Mouse (Mus musculus): ENCODE measurements around the gene Mecom.

GRCm38 (mm10) chr3:30512459-30513030, 35.3 kb downstream of the Mecom start:
- no peak for TF ChIP-seq EP300 (IDR thresholded peaks at IDR 0.05; ENCODE audit: low read length)
- no peak for TF ChIP-seq MEF2A (IDR thresholded peaks at IDR 0.05; ENCODE audit: borderline replicate concordance, low read depth, low read length)
- no peak for TF ChIP-seq CTCF (conservative IDR thresholded peaks at IDR 0.05 in 1 of 2, IDR thresholded peaks at IDR 0.05 in 1 of 2; ENCODE audit: low read depth in 2 of 2, low read length in 2 of 2)
- no peak for TF ChIP-seq POLR2A (IDR thresholded peaks at IDR 0.05; ENCODE audit: low read depth, low read length)
- TF ChIP-seq MAZ (IDR thresholded peaks at IDR 0.05; ENCODE audit: low read depth, low read length), result no peak
- no peak for TF ChIP-seq TCF12 (IDR thresholded peaks at IDR 0.05; ENCODE audit: low read depth, low read length)
- no peak for TF ChIP-seq BHLHE40 (IDR thresholded peaks at IDR 0.05; ENCODE audit: low read depth, low read length)
- TF ChIP-seq MAX (IDR thresholded peaks at IDR 0.05; ENCODE audit: low read length), result no peak
- no peak for TF ChIP-seq ZMIZ1 (IDR thresholded peaks at IDR 0.05; ENCODE audit: low read depth, low read length)
- no peak for TF ChIP-seq JUND (conservative IDR thresholded peaks at IDR 0.05; ENCODE audit: low read depth, low read length)
- TF ChIP-seq ZKSCAN1 (IDR thresholded peaks at IDR 0.05; ENCODE audit: borderline replicate concordance, low read depth, low read length), result no peak
- TF ChIP-seq ZC3H11A (IDR thresholded peaks at IDR 0.05; ENCODE audit: low read depth, low read length), result no peak
- TF ChIP-seq ELF1 (IDR thresholded peaks at IDR 0.05; ENCODE audit: low read depth, low read length), result no peak
- TF ChIP-seq ETS1 (conservative IDR thresholded peaks at IDR 0.05; ENCODE audit: low read depth, low read length), result no peak

Data from CH12.LX (cell line).